Comparison of ENCODE assay signal across 22 mouse cellular contexts in genomic region chr12:29652516-29652915, GRCm38 (mm10).
DNase-seq lines count a peak whose midpoint lies in the region; ATAC-seq lines count a peak whose summit lies in the region.
"Had no signal": no experiment of that assay in that cellular context is flagged by ENCODE, and none has a peak within 500 bp of the region (broad histone marks: within the 10 kb centered on the region; RNA-seq: fewer than 3 reads in every experiment).

No protein-coding gene starts in this region.

- H3K4me1 ChIP-seq in hindbrain, embryonic 14.5 days (replicated peaks; ENCODE audit: control insufficient read depth, insufficient read depth, low read length) = peaks cover 50% of the 10 kb centered on the region
- peaks cover 35% of the 10 kb centered on the region for H3K4me1 ChIP-seq in hindbrain, embryonic 12.5 days
- H3K4me1 ChIP-seq in neural tube, embryonic 13.5 days (replicated peaks) = peaks cover 76% of the 10 kb centered on the region
- peaks cover 54% of the 10 kb centered on the region for H3K4me1 ChIP-seq in neural tube, embryonic 15.5 days
- H3K4me1 ChIP-seq: embryonic facial prominence, embryonic 10.5 days; embryonic facial prominence, embryonic 12.5 days had no signal

- H3K27me3 ChIP-seq in hindbrain, embryonic 14.5 days (ENCODE audit: control insufficient read depth, insufficient read depth, low read length) = no peaks in the 10 kb centered on the region
- H3K27me3 ChIP-seq in hindbrain, embryonic 12.5 days = no peaks in the 10 kb centered on the region
- H3K27me3 ChIP-seq in neural tube, embryonic 13.5 days = no peaks in the 10 kb centered on the region
- H3K27me3 ChIP-seq in neural tube, embryonic 15.5 days (replicated peaks) = no peaks in the 10 kb centered on the region
- H3K27me3 ChIP-seq: CH12.LX; embryonic facial prominence, embryonic 12.5 days; forebrain, embryonic 13.5 days; forebrain, embryonic 15.5 days had no signal

- H3K36me3 ChIP-seq in hindbrain, embryonic 14.5 days (replicated peaks; ENCODE audit: control insufficient read depth, insufficient read depth) = no peaks in the 10 kb centered on the region
- no peaks in the 10 kb centered on the region for H3K36me3 ChIP-seq in hindbrain, embryonic 12.5 days
- H3K36me3 ChIP-seq in neural tube, embryonic 13.5 days = no peaks in the 10 kb centered on the region
- no peaks in the 10 kb centered on the region; the same call in 1 of the 2 replicates for H3K36me3 ChIP-seq in neural tube, embryonic 15.5 days
- H3K36me3 ChIP-seq: embryonic facial prominence, embryonic 10.5 days; embryonic facial prominence, embryonic 12.5 days; forebrain, embryonic 15.5 days; G1E had no signal

- H3K4me2 ChIP-seq in hindbrain, embryonic 14.5 days (replicated peaks) = no peak overlapping the region
- no peak overlapping the region for H3K4me2 ChIP-seq in hindbrain, embryonic 12.5 days (replicated peaks)
- no peak overlapping the region for H3K4me2 ChIP-seq in neural tube, embryonic 13.5 days
- no peak overlapping the region for H3K4me2 ChIP-seq in neural tube, embryonic 15.5 days
- H3K4me2 ChIP-seq: embryonic facial prominence, embryonic 12.5 days; forebrain, embryonic 13.5 days; forebrain, embryonic 15.5 days had no signal

- H3K9ac ChIP-seq in hindbrain, embryonic 14.5 days = no peak overlapping the region
- no peak overlapping the region for H3K9ac ChIP-seq in hindbrain, embryonic 12.5 days
- H3K9ac ChIP-seq in neural tube, embryonic 13.5 days = no peak overlapping the region
- H3K9ac ChIP-seq in neural tube, embryonic 15.5 days (replicated peaks) = no peak overlapping the region
- H3K9ac ChIP-seq: embryonic facial prominence, embryonic 12.5 days; forebrain, embryonic 13.5 days; forebrain, embryonic 15.5 days; forebrain, postnatal 0 days had no signal

- intact Hi-C loops in heart, postnatal 36 days (cut with DNase I) = no loop called here

- DNase-seq in cerebellum, adult 11-12 months = peak; percentile 27
- DNase-seq in cerebellum, adult 9-10 months = no peak
- DNase-seq in heart, adult 11 months = peak; percentile 28
- DNase-seq in heart, postnatal 36 days = no peak
- DNase-seq in hindbrain, embryonic 14.5 days (ENCODE audit: low spot score) = no peak
- DNase-seq: adrenal gland, adult 2 months; adrenal gland, postnatal 10 days; adrenal gland, postnatal 25 days; B cell, adult 2 months; forebrain, postnatal 0 days had no signal

- H3K27ac ChIP-seq in hindbrain, embryonic 14.5 days = peak overlapping the region; percentile 36; the same call in 1 of the 2 replicates
- H3K27ac ChIP-seq in hindbrain, embryonic 12.5 days = no peak overlapping the region
- H3K27ac ChIP-seq in neural tube, embryonic 13.5 days (replicated peaks) = 0 out of 2 replicates have a peak overlapping the region, but pooled peaks have one; percentile 9
- H3K27ac ChIP-seq in neural tube, embryonic 15.5 days (replicated peaks) = no peak overlapping the region
- H3K27ac ChIP-seq: embryonic facial prominence, embryonic 10.5 days; embryonic facial prominence, embryonic 12.5 days; forebrain, embryonic 13.5 days had no signal

- ATAC-seq in hindbrain, embryonic 14.5 days (ENCODE audit: low FRiP score) = no peak
- no peak for ATAC-seq in hindbrain, embryonic 12.5 days (ENCODE audit: low FRiP score)
- ATAC-seq in neural tube, embryonic 13.5 days (ENCODE audit: low read depth) = no peak
- ATAC-seq in neural tube, embryonic 15.5 days (ENCODE audit: low FRiP score) = no peak
- ATAC-seq: activated CD4-positive, CD25-positive, alpha-beta regulatory T cell, adult 4 months; CD4-positive, CD25-positive, alpha-beta regulatory T cell, adult 4 months; forebrain, embryonic 13.5 days; forebrain, embryonic 15.5 days; forebrain, postnatal 0 days; Patski had no signal

- H3K4me3 ChIP-seq in hindbrain, embryonic 14.5 days (replicated peaks; ENCODE audit: low read length) = no peak overlapping the region
- H3K4me3 ChIP-seq in hindbrain, embryonic 12.5 days = no peak overlapping the region
- H3K4me3 ChIP-seq in neural tube, embryonic 13.5 days = no peak overlapping the region
- no peak overlapping the region for H3K4me3 ChIP-seq in neural tube, embryonic 15.5 days (replicated peaks)
- H3K4me3 ChIP-seq: embryonic facial prominence, embryonic 10.5 days; embryonic facial prominence, embryonic 12.5 days; forebrain, embryonic 13.5 days; forebrain, embryonic 15.5 days had no signal

- no peaks in the 10 kb centered on the region for H3K9me3 ChIP-seq in hindbrain, embryonic 14.5 days (ENCODE audit: control insufficient read depth, low read length)
- no peaks in the 10 kb centered on the region for H3K9me3 ChIP-seq in hindbrain, embryonic 12.5 days (replicated peaks)
- no peaks in the 10 kb centered on the region for H3K9me3 ChIP-seq in neural tube, embryonic 13.5 days
- no peaks in the 10 kb centered on the region for H3K9me3 ChIP-seq in neural tube, embryonic 15.5 days (replicated peaks)
- H3K9me3 ChIP-seq: embryonic facial prominence, embryonic 10.5 days; embryonic facial prominence, embryonic 12.5 days; forebrain, embryonic 13.5 days; forebrain, embryonic 15.5 days had no signal

- 75% methylated on average over 5 of the region's 5 CpGs for WGBS in hindbrain, embryonic 14.5 days
- WGBS in hindbrain, embryonic 12.5 days = 78% methylated on average over 5 of the region's 5 CpGs
- WGBS in neural tube, embryonic 13.5 days = 90% methylated on average over 5 of the region's 5 CpGs
- 86% methylated on average over 5 of the region's 5 CpGs for WGBS in neural tube, embryonic 15.5 days

Comparison
In these comparisons a context has a peak if more than half of its experiments do, and no peak if none do; other contexts are left out.
1. DNase-seq: peak in cerebellum, adult 11-12 months (single experiment) and heart, adult 11 months (single experiment); none in cerebellum, adult 9-10 months (single experiment), heart, postnatal 36 days (0 of 2) and hindbrain, embryonic 14.5 days (single experiment).
2. H3K27ac ChIP-seq: peak in hindbrain, embryonic 14.5 days (single experiment) and neural tube, embryonic 13.5 days (single experiment); none in hindbrain, embryonic 12.5 days (single experiment) and neural tube, embryonic 15.5 days (single experiment).